Comparison of ENCODE assay signal across 8 mouse cellular contexts in genomic region chr14:93884467-93884866, GRCm38 (mm10). TPM values are rescaled to one million over a fixed set of nuclear protein-coding genes. Genes with fewer than 3 reads are reported as not detected.
DNase-seq lines count a peak whose midpoint lies in the region; ATAC-seq and TF ChIP-seq lines count a peak whose summit lies in the region.

No protein-coding gene starts in this region.

- ATAC-seq in kidney, embryonic 15.5 days (replicated peaks; ENCODE audit: low FRiP score), result 0 out of 2 replicates have a peak, but pooled peaks have one; percentile 52
- no peak for ATAC-seq in limb, embryonic 13.5 days (ENCODE audit: low FRiP score, low read depth)
- ATAC-seq in erythroblast, adult 5-6 weeks (replicated peaks; ENCODE audit: low FRiP score, poor library complexity, severe bottlenecking), result no peak

- H3K9ac ChIP-seq in kidney, embryonic 15.5 days, result no peak overlapping the region
- no peak overlapping the region for H3K9ac ChIP-seq in limb, embryonic 13.5 days

- no peaks in the 10 kb centered on the region for H3K27me3 ChIP-seq in testis, adult 2 months (ENCODE audit: control insufficient read depth, insufficient read depth, low read length)
- peaks cover 13% of the 10 kb centered on the region; the same call in 1 of the 2 replicates for H3K27me3 ChIP-seq in kidney, embryonic 15.5 days
- peaks cover 7% of the 10 kb centered on the region; the same call in 1 of the 2 replicates for H3K27me3 ChIP-seq in limb, embryonic 13.5 days

- DNase-seq in testis, postnatal 14 days (ENCODE audit: low spot score), result no peak
- DNase-seq in cerebellum, postnatal 4 days (ENCODE audit: low spot score in 2 of 2), result peak; percentile 71 to 81
- DNase-seq in gastrocnemius, adult 2 months, result peak; percentile 70
- peak; percentile 31 for DNase-seq in ovary, adult 18-20 months (ENCODE audit: low spot score)

- H3K4me3 ChIP-seq in testis, adult 2 months (ENCODE audit: control insufficient read depth, low read depth, low read length), result no peak overlapping the region
- H3K4me3 ChIP-seq in gastrocnemius, adult 2 months, result no peak overlapping the region
- H3K4me3 ChIP-seq in kidney, embryonic 15.5 days (replicated peaks), result no peak overlapping the region
- no peak overlapping the region for H3K4me3 ChIP-seq in limb, embryonic 13.5 days

- H3K4me2 ChIP-seq in kidney, embryonic 15.5 days, result no peak overlapping the region
- H3K4me2 ChIP-seq in limb, embryonic 13.5 days (replicated peaks), result peak overlapping the region; percentile 36

- no peaks in the 10 kb centered on the region for H3K9me3 ChIP-seq in kidney, embryonic 15.5 days (replicated peaks)
- no peaks in the 10 kb centered on the region; the same call in 1 of the 2 replicates for H3K9me3 ChIP-seq in limb, embryonic 13.5 days

- TF ChIP-seq POLR2A in testis, adult 2 months (IDR thresholded peaks at IDR 0.05; ENCODE audit: control insufficient read depth, low read depth, low read length), result no peak

- TF ChIP-seq CTCF in testis, adult 2 months (IDR thresholded peaks at IDR 0.05; ENCODE audit: control insufficient read depth, insufficient read depth, insufficient replicate concordance, low read depth, low read length), result peak; percentile 45; the same call in 1 of the 2 replicates
- peak; percentile 68 for TF ChIP-seq CTCF in gastrocnemius, adult 2 months (IDR thresholded peaks at IDR 0.05)

- intact Hi-C loops in gastrocnemius, adult 2 months (cut with DNase I), result no loop called here

- H3K27ac ChIP-seq in testis, adult 2 months (ENCODE audit: control insufficient read depth, insufficient read depth, low read depth, low read length), result no peak overlapping the region
- H3K27ac ChIP-seq in gastrocnemius, adult 2 months, result no peak overlapping the region
- no peak overlapping the region for H3K27ac ChIP-seq in kidney, embryonic 15.5 days
- H3K27ac ChIP-seq in limb, embryonic 13.5 days, result no peak overlapping the region

- no peaks in the 10 kb centered on the region for H3K36me3 ChIP-seq in testis, adult 2 months (ENCODE audit: control insufficient read depth, insufficient read depth, low read length)
- no peaks in the 10 kb centered on the region for H3K36me3 ChIP-seq in kidney, embryonic 15.5 days
- H3K36me3 ChIP-seq in limb, embryonic 13.5 days, result peaks cover 6% of the 10 kb centered on the region; the same call in 1 of the 2 replicates

- 4% methylated on average over 2 of the region's 2 CpGs for WGBS in kidney, embryonic 15.5 days
- WGBS in limb, embryonic 13.5 days, result 5% methylated on average over 2 of the region's 2 CpGs

- peaks cover 3% of the 10 kb centered on the region; the same call in 1 of the 2 replicates for H3K4me1 ChIP-seq in testis, adult 2 months (ENCODE audit: control insufficient read depth, insufficient read depth, low read length)
- H3K4me1 ChIP-seq in kidney, embryonic 15.5 days, result no peaks in the 10 kb centered on the region
- H3K4me1 ChIP-seq in limb, embryonic 13.5 days, result peaks cover 45% of the 10 kb centered on the region

RNA-seq across cellular contexts. Expression of gene Pcdh9, which starts 6.0 kb away (rescaled TPM):
- 0.78 and 0.93 TPM in 2 replicates for polyA plus RNA-seq in testis, adult 2 months (2012; rRNA removed)
- total RNA-seq in gastrocnemius, adult 2 months (2021), result under 1 TPM; 0.31 to 0.33 TPM
- polyA plus RNA-seq in kidney, embryonic 15.5 days (2015; fragmentation: Nextera tagmentation; extraction: Ambion mirVana), result 18.0 and 19.3 TPM in 2 replicates
- polyA plus RNA-seq in limb, embryonic 13.5 days (2015; fragmentation: Nextera tagmentation; extraction: Ambion mirVana), result 55.5 and 56.2 TPM in 2 replicates
- total RNA-seq in erythroblast, adult 5-6 weeks (2015; ENCODE audit: low replicate concordance), result not detected in 2 replicates
- total RNA-seq in erythroblast, adult 5-6 weeks (2017; ENCODE audit: low replicate concordance), result 0.14 TPM in 1 of 2 replicates, not detected in the other
